Mouse (Mus musculus): ENCODE measurements around the gene Rpa1. TPM values are rescaled to one million over a fixed set of nuclear protein-coding genes. Genes with fewer than 3 reads are reported as not detected.
"Not testable (repeated sequence)": the region's sequence is repeated elsewhere in the genome, so short reads cannot be mapped to it uniquely, and the experiment has no call there.

Gene Rpa1
- polyA plus RNA-seq, 1 experiment from 2014 or later: 69.1 TPM

DNA sequence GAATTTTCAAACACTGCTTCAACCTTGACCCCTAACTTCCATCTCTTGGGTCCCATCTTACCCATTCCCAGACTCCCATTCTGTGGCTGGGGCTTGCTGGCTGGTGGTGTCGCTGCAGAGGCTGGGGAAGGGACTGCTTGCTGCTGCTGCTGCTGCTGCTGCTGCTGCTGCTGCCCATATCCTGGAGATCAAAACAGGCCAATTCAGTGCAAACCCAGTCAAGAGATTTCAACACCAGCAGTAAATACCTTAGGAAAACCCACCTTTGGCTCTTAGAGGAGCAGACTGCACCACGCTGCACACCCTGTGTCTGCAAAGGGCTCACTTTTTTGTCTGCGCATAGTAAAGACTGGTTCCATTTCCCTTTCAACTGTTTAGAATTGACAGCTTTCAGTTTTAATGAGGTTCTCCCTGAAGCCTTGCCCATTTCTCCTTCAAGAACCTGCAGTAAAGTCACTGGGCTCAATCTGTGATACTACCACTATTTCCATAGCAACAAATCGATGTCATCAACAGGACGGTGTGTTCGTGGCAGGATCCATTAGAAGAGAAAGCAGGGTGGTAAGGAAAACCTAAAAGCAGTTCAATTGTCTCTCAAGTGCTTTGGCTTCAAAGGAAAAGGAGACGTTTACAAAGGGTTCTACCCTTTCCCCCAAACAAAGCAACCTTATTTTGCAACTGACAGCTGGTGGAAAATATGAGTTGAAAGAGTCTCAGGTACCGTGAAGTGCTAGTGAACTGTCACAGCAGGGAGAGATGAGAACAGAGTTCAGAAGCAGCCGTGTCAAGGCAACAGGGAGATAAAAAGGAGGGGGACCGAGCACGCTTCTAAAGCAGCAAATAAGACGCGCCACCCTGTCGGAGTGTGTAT is 29.5 kb downstream of the Rpa1 start:
- Histone ChIP-seq H3K36me3 (peaks cover 26% of the 10 kb centered on the region), H3K27me3 (no peaks in the 10 kb centered on the region), H3K9ac (replicated peaks) (no peak overlapping the region), H3K9me3 (no peaks in the 10 kb centered on the region), H3K4me3 (replicated peaks) (no peak overlapping the region), H3K4me1 (replicated peaks) (peaks cover 19% of the 10 kb centered on the region), H3K4me2 (replicated peaks) (0 out of 2 replicates have a peak overlapping the region, but pooled peaks have one; percentile 6), H3K27ac (peak overlapping the region; percentile 68)
- ATAC-seq: peak; percentile 69
- WGBS: 55% methylated on average over 14 of the region's 14 CpGs

DNA sequence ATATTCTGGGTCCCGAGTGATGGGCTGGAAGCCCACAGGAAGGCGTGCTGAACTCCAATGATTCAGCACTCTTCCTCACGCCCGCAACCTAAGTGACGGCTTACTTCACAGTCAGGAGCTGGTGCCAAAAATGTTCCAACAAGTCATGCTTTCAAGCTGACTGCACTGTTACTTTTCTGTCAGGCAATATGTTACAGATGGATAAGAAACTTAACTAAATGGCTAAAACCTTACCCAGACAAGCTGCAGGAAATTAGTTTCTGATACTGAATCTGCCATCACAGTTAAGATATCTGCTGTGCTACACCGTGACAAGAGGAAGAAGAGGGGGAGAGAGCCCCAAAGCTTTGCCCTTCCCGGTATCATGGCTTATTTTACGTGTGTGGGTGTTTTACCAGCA is 34.3 kb downstream of the Rpa1 start:
- no peak overlapping the region for H3K4me2 ChIP-seq (replicated peaks)
- no peaks in the 10 kb centered on the region for H3K9me3 ChIP-seq
- no peak overlapping the region for H3K4me3 ChIP-seq (replicated peaks)
- WGBS: 95% methylated on average over 8 of the region's 8 CpGs
- no peak for ATAC-seq
- H3K9ac ChIP-seq (replicated peaks): no peak overlapping the region
- no peaks in the 10 kb centered on the region for H3K27me3 ChIP-seq
- H3K36me3 ChIP-seq: peaks cover 64% of the 10 kb centered on the region
- H3K4me1 ChIP-seq (replicated peaks): peaks cover 8% of the 10 kb centered on the region
- H3K27ac ChIP-seq: no peak overlapping the region

DNA sequence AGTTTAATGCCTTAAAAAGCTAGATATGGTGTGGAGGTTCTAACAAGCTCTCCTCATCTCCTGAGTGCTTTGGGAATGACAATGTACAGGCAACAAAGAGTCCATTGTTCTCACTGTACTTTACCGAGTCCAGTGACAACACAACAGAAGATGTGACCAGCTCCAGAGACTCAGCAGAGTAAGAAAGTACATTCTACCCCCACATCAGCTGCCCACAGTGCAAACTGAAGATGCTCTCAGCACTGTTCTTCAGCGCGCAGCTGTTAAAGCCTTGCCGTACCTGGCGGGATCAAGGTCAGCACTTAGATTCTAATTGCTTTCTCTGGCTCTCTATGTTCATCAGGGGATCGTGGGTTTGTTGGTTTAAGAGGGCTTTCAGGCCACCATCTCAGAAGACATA is 36.4 kb downstream of the Rpa1 start:
- H3K4me3 ChIP-seq (replicated peaks): no peak overlapping the region
- no peak overlapping the region for H3K9ac ChIP-seq (replicated peaks)
- 0 out of 2 replicates have a peak, but pooled peaks cover 5% of the 10 kb centered on the region for H3K4me1 ChIP-seq (replicated peaks)
- ATAC-seq: no peak
- no peak overlapping the region for H3K27ac ChIP-seq
- H3K4me2 ChIP-seq (replicated peaks): no peak overlapping the region
- H3K36me3 ChIP-seq: peaks cover 68% of the 10 kb centered on the region
- H3K9me3 ChIP-seq: no peaks in the 10 kb centered on the region
- WGBS: 80% methylated on average over 6 of the region's 6 CpGs
- H3K27me3 ChIP-seq: no peaks in the 10 kb centered on the region

GRCm38 (mm10) chr11:75310813-75311212 is 37.3 kb downstream of the Rpa1 start:
- H3K4me1 ChIP-seq (replicated peaks): 0 out of 2 replicates have a peak, but pooled peaks cover 5% of the 10 kb centered on the region
- WGBS: 87% methylated on average over 8 of the region's 8 CpGs
- no peaks in the 10 kb centered on the region for H3K9me3 ChIP-seq
- ATAC-seq: no peak
- H3K9ac ChIP-seq (replicated peaks): no peak overlapping the region
- H3K27me3 ChIP-seq: no peaks in the 10 kb centered on the region
- peaks cover 72% of the 10 kb centered on the region for H3K36me3 ChIP-seq
- H3K4me2 ChIP-seq (replicated peaks): no peak overlapping the region
- no peak overlapping the region for H3K4me3 ChIP-seq (replicated peaks)
- H3K27ac ChIP-seq: no peak overlapping the region

- Histone ChIP-seq H3K36me3 (peaks cover 68% of the 10 kb centered on the region), H3K9ac (replicated peaks) (no peak overlapping the region), H3K27me3 (no peaks in the 10 kb centered on the region), H3K27ac (no peak overlapping the region), H3K4me3 (replicated peaks) (no peak overlapping the region), H3K4me1 (replicated peaks) (0 out of 2 replicates have a peak, but pooled peaks cover 5% of the 10 kb centered on the region), H3K9me3 (no peaks in the 10 kb centered on the region), H3K4me2 (replicated peaks) (no peak overlapping the region)
- 0 out of 2 replicates have a peak, but pooled peaks have one; percentile 20 for ATAC-seq
- WGBS: 69% methylated on average over 4 of the region's 4 CpGs
Observed at GRCm38 (mm10) chr11:75308650-75309049, 39.5 kb downstream of the Rpa1 start.

DNA sequence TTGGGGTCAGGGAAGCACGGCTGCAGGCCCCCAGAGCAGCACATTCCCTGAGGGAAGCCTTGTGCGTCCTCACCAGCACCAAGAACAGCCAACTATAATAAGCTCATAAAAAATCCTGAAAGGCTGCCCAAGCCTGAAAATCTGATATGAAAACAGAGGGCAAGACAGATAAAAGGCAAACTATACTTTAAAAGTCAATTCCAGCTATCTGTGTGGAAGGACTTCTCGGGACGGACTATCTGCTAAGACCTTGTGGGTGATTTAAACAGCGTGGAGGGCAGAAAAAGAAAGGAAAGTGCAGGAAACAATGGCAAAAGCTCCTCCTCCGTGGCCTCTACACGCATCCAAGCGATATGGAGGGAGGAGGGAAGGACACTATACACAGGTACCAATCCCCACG is 43.3 kb downstream of the Rpa1 start:
- H3K27me3 ChIP-seq: no peaks in the 10 kb centered on the region
- H3K36me3 ChIP-seq: peaks cover 55% of the 10 kb centered on the region
- H3K4me2 ChIP-seq (replicated peaks): no peak overlapping the region
- peaks cover 22% of the 10 kb centered on the region for H3K4me1 ChIP-seq (replicated peaks)
- no peak overlapping the region for H3K4me3 ChIP-seq (replicated peaks)
- no peak for ATAC-seq
- H3K9me3 ChIP-seq: no peaks in the 10 kb centered on the region
- no peak overlapping the region for H3K27ac ChIP-seq
- 80% methylated on average over 9 of the region's 9 CpGs for WGBS
- H3K9ac ChIP-seq (replicated peaks): no peak overlapping the region

GRCm38 (mm10) chr11:75300954-75301353 is 47.2 kb downstream of the Rpa1 start:
- ATAC-seq: no peak
- Histone ChIP-seq H3K4me3 (replicated peaks) (no peak overlapping the region), H3K9me3 (no peaks in the 10 kb centered on the region), H3K4me1 (replicated peaks) (peaks cover 36% of the 10 kb centered on the region), H3K27ac (peak overlapping the region; percentile 37), H3K9ac (replicated peaks) (no peak overlapping the region), H3K4me2 (replicated peaks) (no peak overlapping the region), H3K36me3 (peaks cover 31% of the 10 kb centered on the region), H3K27me3 (no peaks in the 10 kb centered on the region)
- WGBS: 75% methylated on average over 9 of the region's 9 CpGs

DNA sequence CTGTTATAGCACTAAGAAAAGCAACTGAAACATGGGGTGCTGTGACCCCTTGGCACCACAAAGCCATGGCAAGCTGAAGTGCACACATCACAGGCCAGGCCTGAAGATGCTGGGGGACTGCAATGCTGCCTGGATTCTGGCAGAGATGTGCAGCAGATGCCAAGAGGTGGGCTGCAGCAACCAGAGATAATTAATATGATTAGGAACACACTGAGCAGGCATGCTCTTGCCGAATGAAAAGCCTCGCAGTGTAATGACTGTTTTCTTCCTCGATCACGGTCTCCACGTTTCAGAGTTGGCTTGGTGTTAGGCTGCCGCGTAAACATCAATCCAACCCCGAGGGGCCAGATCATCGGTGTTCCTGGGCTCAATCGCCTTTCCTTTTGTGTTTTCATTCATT is 48.3 kb downstream of the Rpa1 start:
- Histone ChIP-seq H3K9me3 (no peaks in the 10 kb centered on the region), H3K36me3 (peaks cover 22% of the 10 kb centered on the region), H3K27me3 (no peaks in the 10 kb centered on the region), H3K4me1 (replicated peaks) (peaks cover 37% of the 10 kb centered on the region), H3K4me3 (replicated peaks) (no peak overlapping the region), H3K27ac (peak overlapping the region; percentile 67), H3K9ac (replicated peaks) (no peak overlapping the region), H3K4me2 (replicated peaks) (no peak overlapping the region)
- no peak for ATAC-seq
- 47% methylated on average over 10 of the region's 10 CpGs for WGBS

DNA sequence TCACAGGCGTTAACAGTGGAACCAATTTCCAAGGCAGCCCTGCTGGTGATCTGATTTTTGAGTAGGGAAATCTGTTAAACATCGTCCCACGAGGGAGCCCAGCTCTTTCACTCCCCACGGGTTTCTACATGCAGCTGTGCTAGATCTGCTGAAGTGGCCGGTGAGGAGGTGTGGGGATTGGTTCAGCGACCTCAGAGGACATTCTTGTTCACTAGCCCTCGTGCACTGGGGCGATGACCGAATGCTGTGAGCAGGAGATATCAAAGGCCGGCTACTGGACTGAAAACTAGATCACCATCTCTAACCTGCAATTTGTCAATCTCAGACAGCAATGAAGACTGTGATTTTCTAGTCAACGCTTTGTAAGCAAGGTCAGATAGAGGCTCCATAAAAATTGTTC is 49.6 kb downstream of the Rpa1 start:
- Histone ChIP-seq H3K4me3 (replicated peaks) (no peak overlapping the region), H3K27ac (0 out of 2 replicates have a peak overlapping the region, but pooled peaks have one; percentile 20), H3K4me2 (replicated peaks) (no peak overlapping the region), H3K27me3 (no peaks in the 10 kb centered on the region), H3K9ac (replicated peaks) (no peak overlapping the region), H3K4me1 (replicated peaks) (peaks cover 50% of the 10 kb centered on the region), H3K36me3 (peaks cover 19% of the 10 kb centered on the region), H3K9me3 (no peaks in the 10 kb centered on the region)
- ATAC-seq: no peak
- 50% methylated on average over 11 of the region's 11 CpGs for WGBS

- H3K4me2 ChIP-seq (replicated peaks): no peak overlapping the region
- no peak overlapping the region for H3K27ac ChIP-seq
- no peak overlapping the region for H3K9ac ChIP-seq (replicated peaks)
- H3K36me3 ChIP-seq: peaks cover 13% of the 10 kb centered on the region
- H3K4me1 ChIP-seq (replicated peaks): peaks cover 58% of the 10 kb centered on the region
- 85% methylated on average over 9 of the region's 9 CpGs for WGBS
- no peaks in the 10 kb centered on the region; the same call in 1 of the 2 replicates for H3K27me3 ChIP-seq
- H3K4me3 ChIP-seq (replicated peaks): no peak overlapping the region
- no peak for ATAC-seq
- H3K9me3 ChIP-seq: no peaks in the 10 kb centered on the region
Observed at GRCm38 (mm10) chr11:75297631-75298030, 50.5 kb downstream of the Rpa1 start.

- Histone ChIP-seq H3K27ac (no peak overlapping the region), H3K4me2 (replicated peaks) (no peak overlapping the region), H3K9me3 (no peaks in the 10 kb centered on the region), H3K36me3 (peaks cover 4% of the 10 kb centered on the region; the same call in 1 of the 2 replicates), H3K4me3 (replicated peaks) (no peak overlapping the region), H3K27me3 (no peaks in the 10 kb centered on the region; the same call in 1 of the 2 replicates), H3K4me1 (replicated peaks) (peaks cover 68% of the 10 kb centered on the region), H3K9ac (replicated peaks) (no peak overlapping the region)
- 89% methylated on average over 9 of the region's 9 CpGs for WGBS
- no peak for ATAC-seq
Observed at GRCm38 (mm10) chr11:75296406-75297005, 51.6 kb downstream of the Rpa1 start.

DNA sequence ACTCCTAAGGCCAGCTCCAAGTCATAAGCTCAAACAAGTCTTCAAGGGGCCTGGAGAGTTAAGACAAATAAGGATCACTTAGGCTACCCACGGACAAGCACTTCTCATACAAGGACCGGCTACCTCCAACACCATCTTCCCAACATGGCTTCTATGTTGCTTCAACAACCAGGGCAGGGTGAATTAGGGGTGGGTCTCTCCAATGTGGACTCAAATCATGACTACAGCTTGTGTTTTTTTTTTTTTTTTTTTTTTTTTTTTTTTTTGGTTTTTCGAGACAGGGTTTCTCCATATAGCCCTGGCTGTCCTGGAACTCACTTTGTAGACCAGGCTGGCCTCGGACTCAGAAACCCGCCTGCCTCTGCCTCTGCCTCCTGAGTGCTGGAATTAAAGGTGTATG is 52.6 kb downstream of the Rpa1 start:
- not testable (repeated sequence) for H3K4me3 ChIP-seq (replicated peaks); H3K9ac ChIP-seq (replicated peaks); H3K4me2 ChIP-seq (replicated peaks); H3K27ac ChIP-seq; H3K36me3 ChIP-seq; H3K9me3 ChIP-seq; ATAC-seq; H3K27me3 ChIP-seq
- peaks cover 66% of the 10 kb centered on the region for H3K4me1 ChIP-seq (replicated peaks)
- WGBS: 94% methylated on average over 5 of the region's 5 CpGs
